Mouse (Mus musculus): Measurements from ENCODE around the gene Trpm1. TPM values are rescaled to one million over a fixed set of nuclear protein-coding genes. Genes with fewer than 3 reads are reported as not detected.

Trpm1 gene
- polyA plus RNA-seq, 1 experiment from 2014 or later, result not detected

DNA sequence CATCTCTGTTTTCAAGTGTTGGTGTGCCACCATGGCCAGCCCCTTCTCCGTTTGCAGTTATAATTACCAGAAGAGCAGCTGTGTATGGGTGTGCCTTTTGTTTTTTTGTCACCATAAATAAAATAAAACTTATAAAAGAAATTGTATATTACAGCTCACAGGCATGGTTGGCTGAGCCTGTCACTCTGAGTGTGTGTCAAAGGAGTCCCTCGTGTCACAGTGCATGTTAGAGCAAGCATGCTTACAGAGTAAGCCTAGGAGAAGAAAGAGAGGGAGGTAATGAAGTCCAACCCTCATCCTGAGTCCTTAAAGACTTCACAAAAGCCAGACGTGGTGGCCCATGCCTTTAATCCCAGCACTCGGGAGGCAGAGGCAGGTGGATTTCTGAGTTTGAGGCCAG is 88.8 kb downstream of the Trpm1 start:
- ATAC-seq, result no peak
- H3K9ac ChIP-seq (replicated peaks; ENCODE audit: low read depth), result no peak overlapping the region
- no peak overlapping the region for H3K27ac ChIP-seq (ENCODE audit: low read length)
- no peaks in the 10 kb centered on the region for H3K9me3 ChIP-seq (ENCODE audit: low read length)
- no peaks in the 10 kb centered on the region for H3K27me3 ChIP-seq (replicated peaks; ENCODE audit: insufficient read depth, low read length)
- no peak for TF ChIP-seq EP300 (IDR thresholded peaks at IDR 0.05)
- no peak for TF ChIP-seq CTCF (IDR thresholded peaks at IDR 0.05)
- H3K4me1 ChIP-seq (ENCODE audit: insufficient read depth, low read depth, low read length), result no peaks in the 10 kb centered on the region
- DNase-seq (ENCODE audit: low spot score), result no peak
- H3K4me3 ChIP-seq (ENCODE audit: low read depth, low read length), result no peak overlapping the region
- WGBS, result 65% methylated on average over 4 of the region's 4 CpGs
- no peak overlapping the region for H3K4me2 ChIP-seq (replicated peaks; ENCODE audit: low read depth, low read length)
- no peaks in the 10 kb centered on the region for H3K36me3 ChIP-seq (ENCODE audit: insufficient read depth, low read length)

DNA sequence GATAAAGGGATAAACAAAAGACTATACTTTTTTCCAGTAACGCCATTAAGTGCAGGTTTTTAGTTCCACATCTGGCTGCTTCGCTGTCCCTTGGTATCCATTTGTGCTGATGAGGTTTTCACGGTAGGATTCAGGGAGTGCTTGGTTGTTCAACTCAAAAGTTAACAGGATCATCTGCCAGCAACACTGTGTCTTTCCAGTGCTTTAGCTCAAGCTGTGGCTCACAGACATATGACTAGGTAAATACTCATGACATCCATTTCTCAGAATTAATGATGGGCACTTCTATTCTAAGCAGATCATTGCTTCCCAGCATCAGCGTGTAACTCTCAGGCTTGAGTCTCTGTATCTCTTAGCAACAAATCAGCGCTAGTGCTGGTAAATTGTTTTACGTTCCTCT is 90.7 kb downstream of the Trpm1 start:
- WGBS, result 92% methylated on average over 6 of the region's 6 CpGs
- H3K27ac ChIP-seq (ENCODE audit: low read length), result no peak overlapping the region
- H3K4me1 ChIP-seq (ENCODE audit: insufficient read depth, low read depth, low read length), result no peaks in the 10 kb centered on the region
- ATAC-seq, result no peak
- H3K4me2 ChIP-seq (replicated peaks; ENCODE audit: low read depth, low read length), result no peak overlapping the region
- no peaks in the 10 kb centered on the region for H3K9me3 ChIP-seq (ENCODE audit: low read length)
- no peaks in the 10 kb centered on the region for H3K36me3 ChIP-seq (ENCODE audit: insufficient read depth, low read length)
- TF ChIP-seq CTCF (IDR thresholded peaks at IDR 0.05) (no peak), EP300 (IDR thresholded peaks at IDR 0.05) (no peak)
- H3K27me3 ChIP-seq (replicated peaks; ENCODE audit: insufficient read depth, low read length), result no peaks in the 10 kb centered on the region
- DNase-seq (ENCODE audit: low spot score), result no peak
- no peak overlapping the region for H3K9ac ChIP-seq (replicated peaks; ENCODE audit: low read depth)
- H3K4me3 ChIP-seq (ENCODE audit: low read depth, low read length), result no peak overlapping the region

GRCm38 (mm10) chr7:64246713-64247112 is 93.1 kb downstream of the Trpm1 start:
- Histone ChIP-seq H3K9me3 (ENCODE audit: low read length) (no peaks in the 10 kb centered on the region), H3K27me3 (replicated peaks; ENCODE audit: insufficient read depth, low read length) (no peaks in the 10 kb centered on the region), H3K4me2 (replicated peaks; ENCODE audit: low read depth, low read length) (no peak overlapping the region), H3K4me1 (ENCODE audit: insufficient read depth, low read depth, low read length) (no peaks in the 10 kb centered on the region), H3K4me3 (ENCODE audit: low read depth, low read length) (no peak overlapping the region), H3K36me3 (ENCODE audit: insufficient read depth, low read length) (no peaks in the 10 kb centered on the region), H3K9ac (replicated peaks; ENCODE audit: low read depth) (no peak overlapping the region), H3K27ac (ENCODE audit: low read length) (no peak overlapping the region)
- ATAC-seq (no peak), DNase-seq (ENCODE audit: low spot score) (no peak)
- no peak for TF ChIP-seq CTCF (IDR thresholded peaks at IDR 0.05)
- TF ChIP-seq EP300 (IDR thresholded peaks at IDR 0.05), result no peak
- WGBS, result 72% methylated on average over 4 of the region's 4 CpGs

GRCm38 (mm10) chr7:64248352-64248751 is 94.7 kb downstream of the Trpm1 start:
- Histone ChIP-seq H3K4me1 (ENCODE audit: insufficient read depth, low read depth, low read length) (no peaks in the 10 kb centered on the region), H3K27me3 (replicated peaks; ENCODE audit: insufficient read depth, low read length) (no peaks in the 10 kb centered on the region), H3K4me2 (replicated peaks; ENCODE audit: low read depth, low read length) (no peak overlapping the region), H3K9ac (replicated peaks; ENCODE audit: low read depth) (no peak overlapping the region), H3K36me3 (ENCODE audit: insufficient read depth, low read length) (no peaks in the 10 kb centered on the region), H3K9me3 (ENCODE audit: low read length) (no peaks in the 10 kb centered on the region), H3K4me3 (ENCODE audit: low read depth, low read length) (no peak overlapping the region), H3K27ac (ENCODE audit: low read length) (no peak overlapping the region)
- TF ChIP-seq CTCF (IDR thresholded peaks at IDR 0.05) (no peak), EP300 (IDR thresholded peaks at IDR 0.05) (no peak)
- WGBS, result 63% methylated on average over 1 of the region's 1 CpGs
- no peak for ATAC-seq
- no peak for DNase-seq (ENCODE audit: low spot score)

- H3K27ac ChIP-seq (ENCODE audit: low read length), result no peak overlapping the region
- H3K4me2 ChIP-seq (replicated peaks; ENCODE audit: low read depth, low read length), result no peak overlapping the region
- H3K4me1 ChIP-seq (ENCODE audit: insufficient read depth, low read depth, low read length), result no peaks in the 10 kb centered on the region
- no peaks in the 10 kb centered on the region for H3K27me3 ChIP-seq (replicated peaks; ENCODE audit: insufficient read depth, low read length)
- H3K4me3 ChIP-seq (ENCODE audit: low read depth, low read length), result no peak overlapping the region
- no peaks in the 10 kb centered on the region for H3K36me3 ChIP-seq (ENCODE audit: insufficient read depth, low read length)
- TF ChIP-seq CTCF (IDR thresholded peaks at IDR 0.05) (no peak), EP300 (IDR thresholded peaks at IDR 0.05) (peak; percentile 60)
- ATAC-seq (no peak), DNase-seq (ENCODE audit: low spot score) (no peak)
- 35% methylated on average over 4 of the region's 4 CpGs for WGBS
- H3K9ac ChIP-seq (replicated peaks; ENCODE audit: low read depth), result no peak overlapping the region
- H3K9me3 ChIP-seq (ENCODE audit: low read length), result no peaks in the 10 kb centered on the region
These were observed 96.1 kb downstream of the Trpm1 start for GRCm38 (mm10) chr7:64249715-64250114.

DNA sequence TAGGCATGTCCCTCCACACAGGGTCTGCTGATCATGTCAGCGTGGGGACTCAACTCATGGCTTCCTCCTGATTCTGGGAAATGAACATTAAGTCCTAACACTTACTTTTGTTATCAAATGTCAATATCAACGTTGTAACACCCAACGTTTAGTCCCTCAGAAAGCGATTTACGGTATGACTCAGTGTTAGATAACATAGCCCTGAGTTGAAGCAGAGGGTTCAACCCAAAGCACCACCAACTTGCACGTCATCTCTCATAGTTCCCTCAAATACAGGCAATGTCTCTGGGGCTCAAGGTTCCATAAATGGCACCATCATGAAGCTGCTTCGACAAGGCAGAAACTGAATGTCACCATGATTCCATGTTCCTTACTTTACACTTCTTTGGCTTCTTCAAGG is 96.8 kb downstream of the Trpm1 start:
- ATAC-seq (no peak), DNase-seq (ENCODE audit: low spot score) (no peak)
- 76% methylated on average over 7 of the region's 7 CpGs for WGBS
- Histone ChIP-seq H3K36me3 (ENCODE audit: insufficient read depth, low read length) (no peaks in the 10 kb centered on the region), H3K9ac (replicated peaks; ENCODE audit: low read depth) (no peak overlapping the region), H3K27me3 (replicated peaks; ENCODE audit: insufficient read depth, low read length) (no peaks in the 10 kb centered on the region), H3K27ac (ENCODE audit: low read length) (no peak overlapping the region), H3K4me1 (ENCODE audit: insufficient read depth, low read depth, low read length) (no peaks in the 10 kb centered on the region), H3K9me3 (ENCODE audit: low read length) (no peaks in the 10 kb centered on the region), H3K4me2 (replicated peaks; ENCODE audit: low read depth, low read length) (no peak overlapping the region), H3K4me3 (ENCODE audit: low read depth, low read length) (no peak overlapping the region)
- TF ChIP-seq CTCF (IDR thresholded peaks at IDR 0.05) (no peak), EP300 (IDR thresholded peaks at IDR 0.05) (no peak)

- no peaks in the 10 kb centered on the region for H3K9me3 ChIP-seq (ENCODE audit: low read length)
- no peak overlapping the region for H3K4me2 ChIP-seq (replicated peaks; ENCODE audit: low read depth, low read length)
- no peak overlapping the region for H3K27ac ChIP-seq (ENCODE audit: low read length)
- DNase-seq (ENCODE audit: low spot score), result no peak
- H3K9ac ChIP-seq (replicated peaks; ENCODE audit: low read depth), result no peak overlapping the region
- TF ChIP-seq CTCF (IDR thresholded peaks at IDR 0.05) (no peak), EP300 (IDR thresholded peaks at IDR 0.05) (no peak)
- H3K4me1 ChIP-seq (ENCODE audit: insufficient read depth, low read depth, low read length), result no peaks in the 10 kb centered on the region
- 87% methylated on average over 3 of the region's 3 CpGs for WGBS
- ATAC-seq, result no peak
- H3K36me3 ChIP-seq (ENCODE audit: insufficient read depth, low read length), result no peaks in the 10 kb centered on the region
- no peak overlapping the region for H3K4me3 ChIP-seq (ENCODE audit: low read depth, low read length)
- no peaks in the 10 kb centered on the region for H3K27me3 ChIP-seq (replicated peaks; ENCODE audit: insufficient read depth, low read length)
These were observed 100.1 kb downstream of the Trpm1 start for GRCm38 (mm10) chr7:64253736-64254135.

Data from lung, postnatal 0 days (tissue).